Mouse (Mus musculus) adrenal gland, adult 8-10 months (tissue): ENCODE measurements around the gene Gjd3. TPM values are rescaled to one million over a fixed set of nuclear protein-coding genes. Genes with fewer than 3 reads are reported as not detected.

Source experiments
- DNase-seq: peaks from one replicate; pipeline ENCODE4 v3.0.0; 2022
- total RNA-seq, 4 experiments: library from RNA; stranded (reverse); gene quantifications; 2 replicates each; pipeline ENCODE4 v1.2.4; 2022

Gene Gjd3
- total RNA-seq, 4 experiments from 2014 or later, result not detected

DNA sequence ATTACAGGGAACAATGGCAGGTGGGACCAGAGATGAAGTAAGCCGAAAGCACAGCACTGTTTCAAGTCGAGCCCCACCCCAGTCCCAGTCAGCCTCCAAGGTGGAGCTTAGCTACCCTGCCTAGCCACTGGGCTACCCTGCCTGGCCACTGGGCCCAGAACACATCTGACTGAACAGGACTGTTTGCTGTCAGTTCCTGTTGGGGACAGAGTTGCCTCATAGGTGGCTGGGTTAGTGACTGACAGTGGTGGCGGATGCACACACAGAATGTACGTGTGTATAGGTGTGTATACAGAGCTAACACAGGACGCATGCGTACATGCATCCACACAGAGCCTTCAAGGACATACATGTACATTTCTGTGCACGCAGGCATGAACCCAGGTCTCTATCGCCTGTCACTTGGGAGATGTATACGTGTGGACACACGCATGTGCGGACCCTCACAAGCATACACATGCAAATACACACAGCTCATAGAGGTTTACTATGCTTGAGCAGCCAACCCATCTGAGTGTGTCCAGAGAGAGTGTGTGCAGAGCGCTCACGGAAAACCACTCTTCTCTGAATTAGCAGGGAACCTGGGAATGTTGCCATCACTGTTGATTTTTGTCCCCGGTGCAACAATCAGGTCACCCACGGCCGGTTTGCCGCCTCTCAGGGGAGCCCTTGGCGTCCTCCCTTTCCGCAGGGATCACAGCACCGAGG lies 1.4 kb downstream of the Gjd3 start:
- DNase-seq, result no peak

DNA sequence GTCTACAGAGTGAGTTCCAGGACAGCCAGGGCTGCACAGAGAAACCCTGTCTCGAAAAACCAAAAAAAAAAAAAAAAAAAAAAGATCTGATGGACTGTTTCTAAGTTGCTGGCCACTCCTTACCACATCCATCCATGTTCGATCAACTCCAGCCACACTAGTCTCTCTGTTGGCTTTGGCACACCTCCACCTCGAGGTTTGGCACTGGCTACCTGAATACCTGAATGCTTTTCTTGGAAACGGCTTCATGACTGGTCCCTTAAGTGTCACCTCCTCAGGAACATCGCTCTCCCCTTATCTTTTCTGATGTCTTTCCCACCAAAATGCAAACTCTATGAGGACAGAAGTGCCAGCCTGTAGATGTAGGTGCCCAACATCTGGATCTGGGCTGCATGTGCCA lies 3.5 kb downstream of the Gjd3 start:
- no peak for DNase-seq

DNA sequence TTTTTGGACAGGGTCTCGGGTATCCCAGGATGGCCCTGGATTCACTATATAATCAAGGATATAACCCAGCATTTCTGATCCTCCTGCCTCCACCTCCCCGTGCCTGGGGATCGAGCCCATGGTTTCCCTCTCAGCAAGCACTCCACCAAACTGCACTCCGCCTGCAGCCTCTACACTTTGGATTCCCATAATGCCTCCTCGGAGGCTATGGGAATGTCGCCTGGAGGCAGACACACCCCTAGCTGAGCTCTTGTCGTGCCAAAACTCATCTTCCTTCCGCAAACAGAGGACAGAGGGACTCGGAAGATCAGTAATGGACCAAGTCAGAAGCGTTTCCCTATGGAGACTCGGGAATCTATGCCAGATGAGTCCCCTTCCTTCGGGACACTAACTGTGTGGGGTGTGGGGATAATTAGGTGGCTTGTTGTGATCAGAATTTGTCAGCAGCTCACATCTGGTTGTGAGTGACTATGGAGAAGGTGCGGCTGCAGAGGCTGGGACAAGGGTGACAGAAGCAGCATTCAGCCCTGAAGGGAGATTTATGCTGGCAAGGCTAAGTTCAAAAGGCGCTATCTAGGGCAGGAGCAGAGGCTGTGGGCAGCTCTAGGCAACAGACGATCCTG lies 4.2 kb downstream of the Gjd3 start:
- DNase-seq, result no peak

DNA sequence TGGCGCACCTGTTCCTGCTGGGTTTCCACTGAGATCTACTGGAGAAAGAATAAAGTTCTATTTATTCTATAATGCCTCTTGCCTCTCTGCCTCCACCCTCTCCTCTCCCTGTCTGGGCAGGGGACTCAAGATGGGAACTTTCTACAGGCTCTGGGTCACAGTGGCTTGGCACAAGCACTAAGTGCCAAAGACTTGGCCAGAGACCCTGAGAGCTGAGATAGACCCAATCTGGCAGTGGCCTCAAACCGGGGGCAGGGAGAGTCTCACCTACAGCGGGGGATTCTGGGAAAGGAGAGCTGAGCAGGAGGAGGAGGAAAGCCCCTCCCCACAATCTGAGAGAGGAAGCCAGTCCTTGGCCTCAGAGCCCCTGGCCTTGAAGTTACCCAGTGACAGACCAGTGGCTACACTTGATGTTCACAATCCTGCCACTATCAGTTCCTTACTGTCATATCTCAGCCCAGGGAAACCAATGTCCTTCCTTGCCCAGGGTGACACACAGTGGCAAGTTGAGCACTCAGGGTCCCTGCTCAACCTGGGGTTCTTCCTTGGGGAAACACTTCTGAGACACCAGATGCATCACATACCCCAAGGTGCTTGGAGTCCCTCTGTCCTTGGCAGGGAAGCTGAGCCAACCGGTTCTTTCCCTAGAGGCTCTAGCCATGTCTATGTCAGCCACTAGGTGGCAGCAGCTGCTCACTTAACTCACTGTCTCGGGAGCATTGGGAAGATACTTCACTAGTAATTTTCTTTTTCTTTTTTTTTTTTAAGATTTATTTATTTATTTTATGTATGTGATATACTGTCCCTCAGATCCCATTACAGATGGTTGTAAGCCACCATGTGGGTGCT lies 7.7 kb downstream of the Gjd3 start:
- DNase-seq, result no peak

DNA sequence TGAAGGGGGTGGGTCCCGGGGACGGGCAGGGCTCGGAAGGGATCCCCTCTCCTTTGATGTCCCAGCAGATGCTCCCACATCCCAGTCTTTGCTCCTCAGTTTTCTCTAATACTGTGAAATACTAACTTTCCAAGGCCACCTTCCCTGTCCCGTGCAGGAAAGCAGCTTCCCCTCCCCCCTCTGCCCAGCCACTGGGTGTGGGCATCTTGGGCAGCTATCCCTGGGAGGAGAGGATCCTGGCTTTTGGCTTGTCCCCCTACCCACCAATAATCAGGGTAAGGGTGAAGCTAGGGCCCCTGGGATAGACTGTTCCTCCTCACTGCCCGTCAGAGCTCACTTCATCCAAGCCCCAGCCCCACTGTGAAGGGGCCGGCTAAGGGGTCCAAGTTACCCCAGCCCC lies 8.6 kb downstream of the Gjd3 start:
- DNase-seq, result no peak

DNA sequence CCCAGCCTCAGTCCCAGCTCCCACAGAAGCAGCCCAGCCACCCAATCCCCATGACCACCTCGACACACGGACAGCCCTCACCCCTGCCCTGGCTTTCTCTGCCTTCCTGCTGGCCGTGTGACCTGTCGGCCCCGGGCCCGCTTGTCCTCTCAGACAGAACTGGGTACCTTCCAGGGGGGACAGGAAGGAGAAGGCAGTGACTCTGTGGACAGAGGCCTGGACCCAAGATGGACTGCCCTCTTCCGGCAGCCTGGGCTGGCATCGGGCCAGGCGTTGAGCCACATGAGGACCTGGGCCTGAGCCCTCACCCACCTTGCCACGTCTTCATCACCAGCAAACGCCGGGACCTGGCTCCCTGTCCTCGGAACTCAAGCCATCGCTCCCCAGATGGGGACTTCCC lies 9.2 kb downstream of the Gjd3 start:
- peak; percentile 46 for DNase-seq

DNA sequence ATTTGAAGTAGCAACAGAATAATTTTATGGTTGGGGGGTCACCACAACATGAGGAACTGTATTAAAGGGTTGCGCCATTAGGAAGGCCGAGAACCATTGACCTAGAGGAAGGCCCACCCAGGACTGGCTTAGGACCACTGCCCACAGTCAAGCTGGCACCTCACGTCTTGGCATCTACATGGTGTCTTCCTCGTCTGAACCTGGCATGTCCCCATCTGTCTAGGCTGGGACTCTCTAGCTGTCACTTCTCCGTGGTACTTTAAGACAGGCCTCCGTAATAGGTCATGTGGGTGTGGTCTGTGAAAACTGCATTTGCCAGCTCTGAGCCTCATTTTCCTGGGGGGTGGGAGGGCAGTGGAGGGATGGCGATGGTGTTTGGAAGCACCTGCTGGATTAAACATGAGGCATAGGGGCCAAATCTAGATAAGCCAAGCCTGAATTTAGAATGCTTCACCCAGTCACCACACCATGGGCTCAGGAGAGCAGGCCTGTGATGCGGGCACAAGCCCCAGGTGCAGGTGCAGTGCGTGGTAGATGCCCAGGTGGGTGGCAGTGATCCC lies 9.9 kb downstream of the Gjd3 start:
- no peak for DNase-seq

DNA sequence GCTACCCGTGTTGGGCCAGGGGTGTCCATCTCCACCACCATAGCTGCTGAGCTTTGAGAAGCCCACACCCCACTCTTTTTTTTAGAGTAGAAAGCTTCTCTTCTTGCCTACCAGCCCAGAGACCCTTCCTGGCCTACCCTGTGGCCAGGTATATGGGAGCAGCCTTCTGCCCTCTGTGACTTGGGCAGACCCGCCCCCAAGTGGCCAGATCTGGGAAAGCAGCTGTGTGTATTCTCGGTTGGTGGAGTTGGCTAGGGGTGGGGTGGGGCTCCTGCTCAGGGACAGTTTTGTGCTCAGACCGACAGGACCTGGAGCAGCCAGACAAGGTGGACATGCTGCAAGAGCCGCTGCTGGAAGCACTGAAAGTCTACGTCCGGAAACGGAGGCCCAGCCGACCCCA lies 10.6 kb downstream of the Gjd3 start:
- peak; percentile 80 for DNase-seq

DNA sequence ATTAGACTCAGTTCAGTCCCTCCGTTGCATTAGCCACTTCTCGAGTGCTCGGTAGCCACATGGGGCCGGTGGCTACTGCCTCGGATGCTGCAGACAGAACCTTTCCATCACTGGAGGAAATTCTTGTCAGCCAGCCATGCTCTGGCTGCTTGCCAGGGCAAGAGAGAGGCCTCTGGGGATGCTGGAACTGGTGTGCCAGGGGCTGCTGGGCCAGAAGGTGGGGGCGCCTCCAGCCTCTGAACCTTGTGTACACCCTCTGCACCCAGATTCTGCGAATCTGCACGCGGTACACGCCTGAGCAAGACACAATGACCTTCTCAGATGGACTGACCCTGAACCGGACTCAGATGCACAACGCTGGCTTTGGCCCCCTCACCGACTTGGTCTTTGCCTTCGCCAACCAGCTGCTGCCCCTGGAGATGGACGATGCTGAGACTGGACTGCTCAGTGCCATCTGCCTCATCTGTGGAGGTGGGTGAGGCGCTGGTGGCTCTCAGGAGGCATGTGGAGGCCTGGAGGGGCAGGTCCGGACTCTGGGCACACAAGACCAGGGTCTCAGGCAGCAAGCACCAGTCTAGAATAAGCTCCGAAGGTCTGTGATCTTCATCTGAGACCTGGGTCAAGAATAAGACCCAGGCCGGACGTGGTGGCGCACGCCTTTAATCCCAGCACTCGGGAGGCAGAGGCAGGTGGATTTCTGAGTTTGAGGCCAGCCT lies 11.3 kb downstream of the Gjd3 start:
- peak; percentile 57 for DNase-seq

DNA sequence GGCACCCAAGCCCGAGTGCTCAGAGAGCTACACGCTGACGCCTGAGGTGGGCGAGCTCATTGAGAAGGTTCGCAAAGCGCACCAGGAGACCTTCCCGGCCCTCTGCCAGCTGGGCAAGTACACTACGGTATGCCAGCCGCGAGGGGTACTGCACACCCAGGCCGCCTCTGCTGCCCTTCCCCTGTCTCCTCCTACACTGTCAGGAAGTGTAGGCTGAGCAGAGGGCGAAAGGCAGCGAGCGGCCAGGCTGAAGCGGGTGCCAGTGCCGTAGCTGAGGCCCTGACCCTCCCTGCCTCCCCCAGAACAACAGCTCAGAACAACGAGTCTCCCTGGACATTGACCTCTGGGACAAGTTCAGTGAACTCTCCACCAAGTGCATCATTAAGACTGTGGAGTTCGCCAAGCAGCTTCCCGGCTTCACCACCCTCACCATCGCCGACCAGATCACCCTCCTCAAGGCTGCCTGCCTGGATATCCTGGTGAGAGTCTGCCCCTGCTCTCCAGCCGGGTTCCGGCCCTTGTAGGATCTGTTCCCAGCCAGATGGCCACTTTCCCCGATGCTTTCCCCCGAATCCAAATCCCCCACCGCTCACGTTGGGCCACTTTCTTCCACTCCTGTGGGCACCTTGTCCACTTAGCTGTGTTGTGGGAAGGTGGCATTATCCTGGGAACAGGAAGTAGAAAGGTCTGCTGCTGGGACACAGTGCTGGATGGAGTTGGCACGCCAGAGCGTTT lies 12.5 kb downstream of the Gjd3 start:
- no peak for DNase-seq

DNA sequence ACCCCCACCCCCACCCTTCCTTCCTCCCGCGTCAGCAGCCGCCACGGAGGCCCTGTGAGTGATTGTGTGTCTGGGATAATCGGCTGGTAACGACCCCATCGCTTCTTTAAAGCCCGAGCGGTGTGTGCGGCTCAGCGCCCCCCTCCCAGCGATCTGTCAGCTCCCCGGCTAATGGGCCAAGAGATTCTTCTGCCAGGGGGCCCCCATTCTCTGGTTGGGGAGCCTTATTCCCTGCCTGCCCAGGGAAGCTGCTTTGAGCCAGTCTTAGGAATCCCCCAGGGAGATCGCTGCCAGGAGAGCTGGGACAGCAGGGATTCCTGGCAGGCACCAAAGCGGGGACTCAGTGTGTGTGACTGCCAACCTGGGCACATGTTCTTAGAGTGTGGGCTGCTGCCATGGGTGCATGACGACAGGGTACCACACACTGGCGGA lies 13.3 kb downstream of the Gjd3 start:
- no peak for DNase-seq

DNA sequence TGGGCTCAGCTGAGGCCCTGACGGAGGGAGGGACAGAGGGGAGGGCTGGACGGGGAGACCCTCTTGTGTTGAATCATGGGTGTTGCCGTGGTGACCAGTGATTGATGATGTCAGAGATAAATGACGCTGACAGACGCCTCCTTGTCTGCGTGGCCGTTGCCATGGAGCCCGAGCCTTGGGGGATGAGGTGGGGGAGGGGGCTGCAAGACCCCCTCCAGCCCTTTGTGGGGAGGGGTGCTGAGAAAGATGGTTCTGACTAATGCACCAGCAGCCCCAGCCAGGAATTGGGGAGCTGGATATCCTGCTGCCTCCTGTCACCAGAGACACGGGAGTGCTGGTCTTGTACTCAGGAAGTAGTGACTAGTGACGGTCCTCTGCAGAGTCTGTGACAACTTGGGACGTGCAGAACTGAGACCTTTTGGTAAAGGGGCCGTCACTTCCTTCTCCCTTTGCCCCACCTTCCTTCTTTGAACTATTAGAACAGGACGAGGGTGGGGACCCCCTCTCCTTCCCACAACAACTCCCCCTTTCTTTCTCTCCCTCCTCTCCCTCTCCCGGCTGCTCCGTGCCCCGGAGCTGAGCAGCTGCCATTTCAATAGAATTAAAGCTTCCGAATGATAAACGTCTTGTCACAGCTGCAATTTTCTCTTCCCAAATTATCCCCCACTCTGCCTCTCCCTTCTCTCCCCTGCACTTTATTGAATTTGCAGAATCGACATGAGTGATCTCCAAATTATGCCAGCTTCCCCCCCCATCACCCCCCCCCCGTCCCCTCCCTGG lies 13.9 kb downstream of the Gjd3 start:
- DNase-seq, result no peak

DNA sequence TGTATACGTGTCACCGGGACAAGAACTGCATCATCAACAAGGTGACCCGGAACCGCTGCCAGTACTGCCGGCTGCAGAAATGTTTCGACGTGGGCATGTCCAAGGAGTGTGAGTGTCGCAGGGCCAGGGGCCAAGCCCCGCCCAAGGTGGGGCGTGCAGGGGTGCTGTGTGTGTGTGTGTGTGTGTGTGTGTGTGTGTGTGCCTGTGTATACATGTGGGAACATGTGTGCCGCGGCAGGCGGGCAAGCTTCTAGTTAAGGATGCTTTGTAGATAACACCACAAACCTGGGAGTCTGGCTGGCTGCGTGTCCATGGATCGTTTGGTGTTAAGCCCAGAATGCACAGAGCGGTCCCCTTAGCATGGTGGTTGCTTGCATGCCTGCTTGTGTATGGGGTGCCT lies 14.7 kb downstream of the Gjd3 start:
- no peak for DNase-seq

DNA sequence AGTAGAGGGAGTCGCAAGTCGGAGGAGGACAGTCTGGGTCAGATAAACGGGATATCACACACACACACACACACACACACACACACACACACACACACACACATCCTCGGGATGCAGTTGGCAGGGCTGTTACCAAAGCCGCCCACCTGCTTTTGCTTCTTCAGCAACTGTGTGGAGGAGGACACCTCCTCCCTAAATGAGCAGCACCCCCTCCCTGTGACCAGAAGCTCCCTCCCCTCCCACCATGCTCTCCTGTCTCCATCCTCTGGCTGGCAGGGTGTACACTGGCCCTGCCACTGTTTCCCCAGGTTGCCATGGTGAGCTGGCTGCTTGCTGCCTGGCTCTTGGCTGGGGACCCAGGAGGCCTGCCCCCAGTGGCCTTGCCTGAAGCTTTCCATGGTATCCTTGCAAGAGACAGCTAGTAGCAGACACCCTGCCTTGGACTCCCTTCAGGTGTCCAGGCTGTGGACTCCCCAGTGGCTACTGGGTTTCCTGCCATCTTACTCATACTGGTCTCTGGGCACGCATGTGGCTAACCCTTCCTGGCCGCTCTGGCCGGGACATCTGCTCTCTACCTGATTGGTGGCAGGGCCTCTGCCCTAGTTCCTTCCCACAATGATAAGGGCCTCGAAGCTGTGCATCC lies 16.2 kb downstream of the Gjd3 start:
- peak; percentile 87 for DNase-seq

DNA sequence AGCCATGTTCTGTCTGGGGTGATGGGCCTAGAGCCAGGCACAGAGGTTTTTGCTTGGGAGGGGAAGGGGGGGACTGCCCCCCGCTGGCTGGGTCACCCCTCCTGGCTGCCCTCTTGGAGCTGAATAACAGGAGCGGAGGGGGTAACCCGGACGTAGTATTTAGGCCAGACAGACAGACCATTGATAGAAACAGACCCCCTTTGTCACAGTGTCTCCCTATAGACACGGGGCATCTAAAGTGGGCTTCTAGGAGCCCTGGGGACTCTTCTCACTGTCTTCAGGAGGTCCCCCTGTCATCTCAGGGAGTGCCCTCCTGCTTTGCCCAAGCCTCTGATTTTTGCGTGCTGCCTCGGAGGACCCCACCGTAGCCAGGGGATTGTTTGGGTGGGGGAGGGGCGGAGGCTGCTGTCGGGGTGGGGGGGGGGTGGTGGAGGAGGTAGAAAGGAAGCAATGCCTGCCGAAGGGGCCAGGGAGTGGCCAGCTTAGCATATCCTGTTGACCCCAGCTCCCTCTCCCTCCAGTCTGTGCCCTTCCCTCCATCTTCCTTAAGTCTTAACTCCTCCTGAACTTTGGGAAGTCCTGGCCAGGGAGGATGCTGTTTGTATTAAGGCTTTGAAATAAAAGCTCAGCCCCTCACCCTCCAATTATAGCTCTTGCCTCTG lies 17.3 kb downstream of the Gjd3 start:
- DNase-seq, result no peak

DNA sequence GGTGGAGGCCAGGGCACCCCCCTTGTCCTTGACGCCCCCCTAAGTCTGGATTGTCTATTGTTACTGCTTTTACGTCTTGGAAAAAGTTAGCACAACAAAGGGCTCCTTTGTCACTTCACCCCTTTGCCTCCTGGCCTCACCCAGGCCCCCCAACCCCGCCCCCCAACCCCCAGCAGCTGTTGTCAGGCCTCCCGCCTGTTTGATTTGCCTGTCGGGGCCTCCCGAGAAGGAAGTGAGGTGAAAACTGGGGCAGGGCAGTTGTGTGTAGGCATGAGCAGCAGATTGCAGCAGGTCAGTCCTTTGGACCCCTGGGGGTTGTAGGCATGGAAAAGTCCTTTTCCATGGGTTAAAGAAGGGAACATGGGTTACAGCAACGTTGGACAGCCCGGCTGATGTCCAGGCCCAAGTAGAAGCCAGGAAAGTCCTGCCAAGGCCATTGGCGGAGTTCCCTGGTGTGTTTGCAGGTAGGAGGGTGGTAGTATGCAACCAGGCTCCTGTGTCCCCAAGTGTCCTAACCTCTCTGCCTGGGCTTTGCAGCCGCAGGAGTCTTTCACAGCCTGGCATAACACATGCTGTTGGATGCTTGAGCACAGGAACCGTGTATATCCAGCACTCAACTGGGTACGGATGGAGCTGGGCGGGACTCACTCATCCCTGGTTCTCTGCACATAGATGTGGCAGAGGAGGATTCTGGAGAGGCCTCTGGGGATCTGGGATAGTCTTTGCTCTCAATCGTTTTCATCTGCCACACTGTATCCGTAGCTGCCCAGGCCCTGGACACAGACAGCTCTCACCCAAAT lies 18.0 kb downstream of the Gjd3 start:
- peak; percentile 53 for DNase-seq

DNA sequence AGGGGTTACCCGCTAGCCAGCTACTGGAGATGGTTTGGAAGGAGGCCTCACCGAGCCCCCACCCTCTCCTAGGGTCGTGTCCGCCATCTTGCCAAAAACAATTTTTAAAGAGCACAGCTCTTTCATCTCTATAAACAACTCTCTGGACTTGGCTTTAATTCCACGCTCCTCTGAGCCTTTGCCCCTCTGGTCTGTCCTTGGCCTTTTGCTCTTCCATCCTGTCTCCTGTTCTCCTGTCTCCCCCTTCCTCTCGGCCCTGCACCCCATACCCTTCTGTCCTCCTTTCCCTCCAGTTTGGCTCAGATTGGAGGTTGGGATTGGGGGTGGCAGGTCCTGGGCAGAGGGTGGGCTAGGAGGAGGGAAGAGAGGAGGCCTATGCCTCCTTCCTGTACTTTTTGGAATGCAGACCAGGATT lies 18.6 kb downstream of the Gjd3 start:
- DNase-seq, result no peak

DNA sequence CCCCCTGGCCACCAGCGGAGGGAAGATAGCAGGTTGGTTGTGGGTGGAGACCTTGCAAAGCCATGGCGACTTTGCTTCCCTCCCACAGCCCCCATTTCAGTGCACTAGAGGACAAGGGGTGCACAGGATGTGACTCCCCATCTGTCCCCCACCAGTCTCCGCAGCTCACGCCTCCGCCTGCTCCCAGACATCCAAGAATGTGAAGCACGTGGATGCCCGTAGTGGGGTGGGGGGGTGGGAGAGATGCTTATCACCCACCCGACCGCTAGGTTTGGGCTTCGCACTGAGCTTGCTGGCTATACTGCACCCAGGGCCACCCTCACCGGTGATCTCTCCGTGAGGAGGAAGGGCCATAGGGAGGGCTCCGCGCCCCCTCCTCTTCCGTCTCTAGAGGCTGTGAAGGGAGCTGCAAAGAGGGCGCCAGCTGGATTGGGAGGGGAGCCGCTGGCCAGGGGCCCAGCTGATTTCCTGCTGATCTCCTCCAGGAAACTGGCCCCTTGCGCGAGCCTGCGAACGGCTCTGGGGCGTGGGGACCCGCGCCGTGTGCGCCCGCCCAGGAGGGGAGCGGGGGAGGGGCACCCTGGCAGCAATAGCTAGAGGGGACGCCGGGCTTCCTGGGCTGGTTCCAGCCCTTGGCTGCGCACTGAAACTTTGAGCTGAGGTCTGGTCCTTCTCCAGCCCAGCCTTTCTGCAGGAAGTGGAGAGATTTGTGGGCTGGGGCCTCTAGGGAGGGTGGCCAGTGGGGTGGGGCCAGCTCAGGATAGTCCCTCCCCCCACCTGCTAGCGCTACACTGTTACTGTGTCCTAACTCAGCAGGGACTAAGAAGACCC lies 19.4 kb downstream of the Gjd3 start:
- DNase-seq, result peak; percentile 82
